Mouse (Mus musculus) kidney, postnatal 25 days (tissue): ENCODE data around the gene Muc13.

Source experiments
- DNase-seq, 2 experiments: peaks; one replicate each; pipeline ENCODE4 v3.0.0; 2021; ENCODE audit warnings: mixed read lengths in 2 of 2

Gene Muc13

GRCm38 (mm10) chr16:33829301-33829831 is 35.5 kb downstream of the Muc13 start, which contains the start of gene Itgb5:
Gene Itgb5 (plus strand): TSS chr16:33829665.
- peak; percentile 88 to 93 for DNase-seq

- peak; percentile 60 to 79 for DNase-seq
Observed at GRCm38 (mm10) chr16:33829842-33830511, 36.1 kb downstream of the Muc13 start.

- DNase-seq = no peak
Observed at GRCm38 (mm10) chr16:33830512-33831105, 36.8 kb downstream of the Muc13 start.

- DNase-seq = no peak
Observed at GRCm38 (mm10) chr16:33832057-33832456, 38.2 kb downstream of the Muc13 start.

- DNase-seq = peak; percentile 49 to 54
Observed at GRCm38 (mm10) chr16:33832728-33833428, 39.0 kb downstream of the Muc13 start.

GRCm38 (mm10) chr16:33833429-33833753 is 39.6 kb downstream of the Muc13 start:
- no peak for DNase-seq

- DNase-seq = peak; percentile 71 to 84
Observed at GRCm38 (mm10) chr16:33833781-33834482, 40.1 kb downstream of the Muc13 start.

- no peak for DNase-seq
Observed at GRCm38 (mm10) chr16:33836676-33837075, 42.8 kb downstream of the Muc13 start.

- DNase-seq = no peak
Observed at GRCm38 (mm10) chr16:33837191-33837590, 43.4 kb downstream of the Muc13 start.

- no peak for DNase-seq
Observed at GRCm38 (mm10) chr16:33840616-33841015, 46.8 kb downstream of the Muc13 start.

- no peak for DNase-seq
Observed at GRCm38 (mm10) chr16:33842081-33842880, 48.4 kb downstream of the Muc13 start.

- DNase-seq = no peak
Observed at GRCm38 (mm10) chr16:33844150-33844611, 50.3 kb downstream of the Muc13 start.

- DNase-seq = no peak
Observed at GRCm38 (mm10) chr16:33844866-33845265, 51.0 kb downstream of the Muc13 start.

GRCm38 (mm10) chr16:33853271-33853670 is 59.4 kb downstream of the Muc13 start:
- peak; percentile 41 to 77 for DNase-seq

- DNase-seq = no peak
Observed at GRCm38 (mm10) chr16:33858766-33859165, 64.9 kb downstream of the Muc13 start.

- no peak for DNase-seq
Observed at GRCm38 (mm10) chr16:33859380-33859779, 65.5 kb downstream of the Muc13 start.

GRCm38 (mm10) chr16:33859988-33860700 is 66.3 kb downstream of the Muc13 start:
- peak; percentile 89 to 95 for DNase-seq

GRCm38 (mm10) chr16:33862406-33862805 is 68.6 kb downstream of the Muc13 start:
- no peak for DNase-seq

- DNase-seq = peak; percentile 53 to 70
Observed at GRCm38 (mm10) chr16:33863208-33863751, 69.4 kb downstream of the Muc13 start.
